Mouse (Mus musculus): ENCODE measurements around the gene Phf21b. TPM values are rescaled to one million over a fixed set of nuclear protein-coding genes. Genes with fewer than 3 reads are reported as not detected.

Gene Phf21b
- polyA plus RNA-seq, 1 experiment from 2014 or later: 0.48 TPM

GRCm38 (mm10) chr15:84736346-84736993, 119.4 kb downstream of the Phf21b start:
- H3K36me3 ChIP-seq: no peaks in the 10 kb centered on the region
- WGBS: 50% methylated on average over 11 of the region's 11 CpGs
- H3K27me3 ChIP-seq: no peaks in the 10 kb centered on the region
- H3K9ac ChIP-seq: no peak overlapping the region
- no peaks in the 10 kb centered on the region for H3K9me3 ChIP-seq
- H3K4me3 ChIP-seq: no peak overlapping the region
- H3K4me1 ChIP-seq: peaks cover 10% of the 10 kb centered on the region; the same call in 1 of the 2 replicates
- no peak overlapping the region for H3K27ac ChIP-seq
- ATAC-seq (ENCODE audit: low FRiP score, low read depth): no peak
- no peak overlapping the region for H3K4me2 ChIP-seq (replicated peaks)

Other genes with a start within 250 kb of the Phf21b start
- gene Prr5, start 186.4 kb downstream of the Phf21b start, polyA plus RNA-seq (2015; fragmentation: Nextera tagmentation; extraction: Ambion mirVana): 31.1 and 31.8 TPM in 2 replicates
- 6.7 and 7.5 TPM in 2 replicates for gene Arhgap8, start 136.0 kb downstream of the Phf21b start, polyA plus RNA-seq (2015; fragmentation: Nextera tagmentation; extraction: Ambion mirVana)
- gene Gm29666, start 64.0 kb upstream of the Phf21b start, polyA plus RNA-seq (2015; fragmentation: Nextera tagmentation; extraction: Ambion mirVana): 0.68 and 0.73 TPM in 2 replicates
- gene Nup50, start 67.4 kb upstream of the Phf21b start, polyA plus RNA-seq (2015; fragmentation: Nextera tagmentation; extraction: Ambion mirVana): 37.1 and 39.8 TPM in 2 replicates
- 8.0 and 9.1 TPM in 2 replicates for gene 5031439G07Rik, start 132.5 kb upstream of the Phf21b start, polyA plus RNA-seq (2015; fragmentation: Nextera tagmentation; extraction: Ambion mirVana)
- not detected in 2 replicates for gene Upk3a, start 161.1 kb upstream of the Phf21b start, polyA plus RNA-seq (2015; fragmentation: Nextera tagmentation; extraction: Ambion mirVana)
- 27.1 and 28.3 TPM in 2 replicates for gene Fam118a, start 172.9 kb upstream of the Phf21b start, polyA plus RNA-seq (2015; fragmentation: Nextera tagmentation; extraction: Ambion mirVana)

Data from limb, embryonic 13.5 days (tissue).